Mouse (Mus musculus) lung, postnatal 14 days (tissue): ENCODE measurements around the gene Adcy10.
A peak's percentile ranks its signal among the peaks of the same experiment; 100 is the strongest.

Experiments used
- DNase-seq: peaks from one replicate; pipeline ENCODE4 v3.0.0; 2021

Gene Adcy10

DNA sequence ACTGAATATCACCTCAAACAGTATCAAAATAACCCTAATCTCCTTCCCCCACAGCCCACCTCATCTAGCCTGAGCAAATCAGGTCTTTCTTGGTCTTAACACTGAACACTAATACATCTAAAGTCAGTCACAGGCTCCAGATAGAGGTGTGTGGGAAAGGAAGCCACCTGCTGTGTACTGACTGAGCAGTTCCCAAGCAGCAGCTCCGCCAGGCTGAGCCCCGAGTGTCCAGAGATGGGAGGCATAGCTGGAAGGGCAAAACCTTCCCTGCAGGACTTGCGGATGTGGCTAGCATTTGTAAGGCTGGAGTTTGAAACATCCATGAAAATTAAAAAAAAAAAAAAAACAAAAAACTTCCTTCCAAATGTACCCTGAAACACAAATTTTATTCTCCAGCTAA lies 120.1 kb downstream of the Adcy10 start:
- peak; percentile 40 for DNase-seq

DNA sequence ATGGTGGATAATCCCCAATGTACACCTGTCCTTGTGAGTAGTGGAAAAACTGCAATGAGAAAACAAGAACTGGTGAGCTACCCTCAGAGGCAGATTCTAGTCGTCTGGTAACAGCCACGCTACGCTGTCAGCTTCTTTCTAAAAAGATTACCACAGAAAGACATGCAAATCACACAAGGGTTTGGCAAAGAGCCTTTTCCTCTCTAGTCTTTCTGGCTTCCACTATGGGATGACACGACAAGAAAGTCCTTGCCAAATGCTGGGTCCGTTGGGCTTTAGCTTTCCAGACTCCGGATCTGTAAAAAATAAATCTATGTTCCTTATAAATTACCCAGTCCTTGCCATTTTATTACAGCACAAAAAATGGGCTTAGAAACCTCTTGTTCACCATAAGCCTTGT lies 120.8 kb downstream of the Adcy10 start:
- peak; percentile 45 for DNase-seq

DNA sequence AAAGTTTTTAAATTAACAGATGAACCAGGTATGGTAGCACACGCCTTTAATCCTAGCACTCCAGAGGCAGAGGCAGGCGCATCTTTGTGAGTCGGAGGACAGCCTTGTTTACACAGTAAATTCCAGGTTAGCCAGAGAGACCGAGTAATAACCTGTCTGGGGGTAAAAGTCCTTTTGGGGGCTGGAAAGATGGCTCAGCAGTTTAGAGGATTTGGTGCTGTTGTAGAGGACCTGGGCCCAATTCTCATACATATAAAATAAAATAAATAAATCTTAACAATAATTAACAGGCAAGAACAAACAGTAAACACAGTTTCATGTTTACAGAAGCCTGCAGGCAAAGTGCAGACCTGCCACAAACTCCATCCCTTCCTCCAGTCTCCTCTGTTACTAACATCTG lies 123.9 kb downstream of the Adcy10 start:
- DNase-seq, result no peak

DNA sequence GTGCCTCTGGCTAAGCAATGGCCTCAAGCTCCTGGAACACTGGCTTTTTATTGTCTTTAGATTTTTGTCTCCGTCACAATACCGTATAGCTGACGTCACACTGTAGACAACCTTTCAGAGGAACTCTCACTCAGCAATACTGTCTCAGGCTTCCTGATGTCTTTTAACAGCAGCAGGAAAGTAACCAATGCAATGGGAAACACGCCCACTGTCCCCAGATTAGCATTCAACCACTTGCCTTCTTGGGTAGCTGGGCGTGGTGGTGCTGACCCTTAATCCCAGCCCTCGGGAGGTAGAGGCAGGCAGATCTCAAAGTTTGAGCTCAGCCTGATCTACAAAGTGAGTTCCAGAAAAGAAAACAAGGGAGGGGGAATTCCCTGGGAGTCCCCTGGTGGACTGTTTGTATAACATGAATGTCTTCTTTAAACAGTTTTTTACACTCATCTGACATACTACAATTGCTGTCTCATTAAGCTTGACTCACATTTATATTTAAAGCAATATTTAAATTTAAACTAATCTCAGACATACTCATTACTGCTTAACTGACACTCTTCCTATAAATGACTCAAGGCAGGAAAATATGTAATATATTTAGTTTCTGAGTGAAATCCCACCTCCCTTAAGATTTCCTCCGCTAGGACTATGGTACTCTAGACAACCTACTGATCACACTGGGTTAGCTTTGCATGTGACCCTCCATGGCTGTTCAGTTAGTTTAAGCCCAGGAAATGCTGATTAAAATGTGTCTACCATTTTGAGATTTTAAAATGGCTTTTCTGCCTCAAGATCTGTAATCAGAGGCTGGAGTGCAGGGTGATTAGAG lies 124.7 kb downstream of the Adcy10 start:
- DNase-seq, result no peak

DNA sequence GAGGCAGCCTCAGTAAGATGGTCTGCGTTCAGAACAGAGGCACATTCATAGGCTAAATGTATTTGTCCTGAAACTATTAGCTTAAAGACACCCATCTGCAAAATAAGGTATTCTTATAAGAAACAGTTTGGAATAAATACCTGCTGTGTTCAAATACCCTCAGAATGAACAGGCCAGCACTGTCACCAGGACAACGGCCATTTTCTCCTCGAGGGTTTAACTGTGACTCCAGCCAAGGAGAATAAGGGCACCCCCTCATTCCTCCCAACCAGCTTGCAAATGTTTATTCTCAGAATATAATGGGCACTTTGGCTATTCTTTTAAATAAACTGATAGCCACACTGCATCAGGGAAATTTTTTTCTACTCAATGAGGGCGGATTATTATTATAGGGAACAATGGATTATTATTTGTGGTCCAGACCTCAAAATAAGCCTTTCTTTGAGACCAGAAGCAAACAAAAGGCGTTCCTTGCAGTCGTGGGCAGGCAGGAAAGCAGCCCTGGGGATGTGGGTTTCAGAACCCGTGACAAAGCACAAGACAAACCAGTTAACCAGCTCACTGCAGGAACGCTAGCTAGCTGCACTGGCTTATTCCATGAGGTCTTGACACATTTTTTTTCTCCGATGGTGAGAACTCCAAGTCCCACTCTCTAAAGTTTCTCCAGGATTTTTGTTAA lies 125.5 kb downstream of the Adcy10 start:
- DNase-seq, result no peak

DNA sequence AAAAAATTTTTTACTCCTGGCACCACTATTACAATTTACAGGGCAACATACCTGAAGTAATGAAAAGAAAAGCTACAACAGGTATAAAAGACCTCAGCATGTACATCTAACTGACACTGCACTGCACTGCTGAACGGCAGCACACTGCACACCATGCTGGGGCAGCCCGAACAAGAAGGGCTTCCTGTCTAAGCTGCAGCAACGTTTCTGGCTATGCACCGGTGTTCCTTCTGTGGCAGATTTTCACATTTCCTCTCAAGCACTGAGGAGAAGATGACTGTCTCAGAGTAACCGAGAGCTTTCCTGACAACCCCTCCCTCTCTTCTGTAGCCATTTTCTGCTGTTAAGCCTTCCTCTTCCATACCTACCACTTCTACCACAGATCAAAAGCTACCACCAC lies 127.7 kb downstream of the Adcy10 start:
- DNase-seq, result no peak

DNA sequence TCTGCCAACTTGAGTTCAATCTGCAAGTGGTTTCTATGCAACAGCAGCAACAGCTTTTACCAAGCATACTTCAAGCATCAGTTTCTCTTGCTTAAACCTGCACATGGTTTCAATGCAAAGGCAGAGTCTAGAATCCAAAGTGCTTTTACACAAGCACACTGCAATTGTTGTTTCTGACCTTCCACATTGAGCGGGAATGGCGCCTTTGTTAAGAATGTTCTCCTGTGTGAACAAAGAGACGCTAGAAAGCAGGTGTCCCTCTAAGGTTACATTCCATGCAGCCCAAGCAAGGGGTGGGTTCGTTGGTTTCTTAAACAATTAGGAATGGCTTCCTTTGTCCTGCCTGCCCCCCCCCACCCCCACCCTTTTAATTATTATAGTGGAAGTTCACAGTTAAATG lies 128.9 kb downstream of the Adcy10 start:
- no peak for DNase-seq

DNA sequence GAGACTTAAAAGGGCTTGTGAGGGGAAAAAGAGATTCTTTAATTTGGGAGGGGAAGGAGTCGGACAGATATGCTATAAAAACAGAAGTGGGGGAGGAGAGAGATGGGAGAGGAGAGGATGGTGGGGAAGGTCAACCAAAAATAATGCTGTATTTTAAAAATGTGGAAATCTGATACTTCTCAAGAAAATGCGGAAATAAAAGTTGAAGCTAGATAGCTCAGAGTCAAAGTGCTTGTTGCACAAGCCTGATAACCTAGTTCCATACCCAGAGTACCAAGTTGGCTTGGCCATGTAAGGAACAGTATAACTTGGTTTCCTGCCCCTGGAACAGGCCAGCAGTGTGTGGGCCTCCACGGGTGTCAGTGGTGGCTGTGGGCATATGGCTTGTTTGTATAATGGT lies 129.8 kb downstream of the Adcy10 start:
- DNase-seq, result no peak

DNA sequence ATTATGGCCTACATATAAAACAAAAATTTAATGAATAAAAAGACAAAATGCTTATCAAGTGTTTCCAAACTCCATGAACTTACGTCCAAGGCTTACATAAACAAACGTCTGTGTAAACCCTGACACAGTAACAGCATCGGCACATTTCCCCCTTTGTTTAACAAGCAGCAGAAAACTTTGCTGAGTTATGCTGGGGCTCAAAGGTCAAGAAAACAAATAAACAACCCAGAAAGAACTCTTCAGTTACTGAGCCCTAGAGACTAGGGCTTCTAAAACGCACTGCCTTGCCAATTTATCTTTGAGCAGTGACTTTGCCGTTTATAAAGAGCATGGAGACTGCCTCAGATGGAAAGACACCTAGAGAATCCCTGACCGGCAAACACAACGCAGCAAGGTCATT lies 131.7 kb downstream of the Adcy10 start:
- no peak for DNase-seq

DNA sequence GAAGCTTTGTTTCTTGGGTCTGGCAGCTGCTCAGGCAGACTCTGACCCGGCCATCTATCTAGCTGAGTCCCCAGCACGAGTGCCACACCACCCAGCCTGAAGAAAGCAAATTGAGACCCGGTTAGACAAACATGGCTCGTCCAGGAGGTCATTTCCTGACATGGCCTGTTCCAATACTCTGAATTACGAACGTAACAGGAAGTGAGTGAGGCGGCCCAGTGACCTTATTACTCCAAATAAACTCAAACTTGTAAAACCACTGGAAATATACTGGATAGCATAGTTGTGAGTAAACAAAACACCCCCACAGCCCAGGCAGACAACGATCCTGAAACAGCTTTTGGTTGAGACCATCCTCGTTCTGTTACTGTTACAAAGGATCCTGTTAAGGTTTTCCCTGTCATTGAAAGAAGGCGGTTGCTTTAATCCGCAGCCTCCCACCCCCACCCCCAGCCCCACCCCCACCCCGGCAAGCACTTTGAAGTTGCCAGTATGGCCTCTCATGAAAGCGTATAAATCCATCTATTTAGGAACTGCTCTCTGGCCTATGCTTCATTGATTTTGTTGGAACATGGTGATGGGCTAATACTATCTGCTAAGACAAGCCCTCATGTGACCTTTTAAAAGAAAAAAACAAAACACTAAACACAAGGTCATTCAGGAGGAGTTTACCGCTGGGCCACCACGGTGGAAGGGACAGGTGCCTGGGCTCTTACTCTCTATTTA lies 132.3 kb downstream of the Adcy10 start:
- DNase-seq, result peak; percentile 43

DNA sequence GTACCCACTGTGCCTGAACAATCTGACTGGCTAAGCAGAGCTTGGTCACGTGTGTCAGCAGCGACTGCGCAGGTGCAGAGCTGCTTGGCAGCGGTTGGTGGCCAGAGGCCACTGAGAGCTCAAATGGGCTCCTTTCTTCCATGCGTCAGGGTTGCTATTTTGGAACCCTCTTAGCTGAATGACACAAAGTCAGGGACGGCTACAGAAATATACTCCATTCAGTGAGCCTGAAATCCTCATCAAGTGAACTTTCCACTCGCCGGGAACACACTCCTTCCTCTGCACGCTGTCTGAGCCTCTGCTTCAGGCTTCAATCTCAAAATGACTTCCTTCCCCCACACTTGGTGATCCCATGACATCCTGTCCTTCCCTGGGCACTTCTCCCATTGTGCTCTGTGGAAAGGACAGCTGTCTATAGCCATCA lies 133.2 kb downstream of the Adcy10 start:
- peak; percentile 48 for DNase-seq

DNA sequence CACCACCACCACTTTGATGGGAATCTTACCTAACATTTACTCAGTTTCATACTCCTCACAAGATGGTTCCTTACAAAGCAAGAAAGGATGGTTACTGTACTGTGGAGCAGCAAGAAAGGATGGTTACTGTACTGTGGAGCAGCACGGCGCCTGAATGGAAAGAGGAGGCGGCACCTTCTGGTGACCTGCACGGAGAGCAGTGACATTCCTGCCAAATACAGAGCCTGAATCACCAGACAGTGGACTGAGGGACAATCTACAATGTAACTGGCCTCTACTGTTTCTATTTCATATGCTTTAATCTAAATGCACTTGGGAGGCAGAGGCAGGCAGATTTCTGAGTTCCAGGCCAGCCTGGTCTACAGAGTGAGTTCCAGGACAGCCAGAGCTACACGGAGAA lies 140.1 kb downstream of the Adcy10 start:
- no peak for DNase-seq

DNA sequence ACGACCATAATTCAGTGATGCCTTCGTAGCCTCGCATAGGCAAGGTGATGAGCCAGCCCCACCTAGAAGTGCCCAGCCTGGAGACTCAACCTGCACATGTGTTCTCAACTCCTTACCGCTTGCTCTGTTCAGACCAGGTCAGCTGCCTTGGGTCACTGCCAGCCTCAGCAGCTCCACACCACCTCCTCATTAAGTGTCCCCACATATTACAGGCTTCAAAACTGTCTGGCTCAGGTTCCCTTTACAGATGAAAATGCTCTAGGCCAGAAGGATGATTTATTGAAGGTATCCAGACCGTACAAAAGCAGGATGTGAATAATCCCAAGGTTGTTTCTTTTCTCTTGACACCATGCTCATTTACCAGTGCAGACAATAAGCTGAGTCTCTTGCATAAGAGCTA lies 140.9 kb downstream of the Adcy10 start:
- DNase-seq, result no peak
